Mouse (Mus musculus) hindbrain, embryonic 10.5 days (tissue): ENCODE measurements around the gene Pde6b. TPM values are rescaled to one million over a fixed set of nuclear protein-coding genes. Genes with fewer than 3 reads are reported as not detected.
A peak's percentile ranks its signal among the peaks of the same experiment; 100 is the strongest.

Experiments used
- DNase-seq: peaks from one replicate; pipeline ENCODE4 v3.0.0-alpha.2; 2017; ENCODE audit warnings: low spot score
- H3K27ac ChIP-seq: fragments of 300-500 bp; sonication (generic); 2 replicates; pipeline ENCODE4 v1.5.1; 2016; ENCODE audit warnings: mild to moderate bottlenecking, moderate library complexity
- H3K27me3 ChIP-seq: fragments of 300-500 bp; sonication (generic); 2 replicates; pipeline ENCODE4 v1.6.1; 2016; ENCODE audit warnings: mild to moderate bottlenecking; ENCODE audit not compliant: poor library complexity, insufficient read depth, severe bottlenecking
- H3K36me3 ChIP-seq: fragments of 300-500 bp; sonication (generic); 2 replicates; pipeline ENCODE4 v1.6.1; 2016; ENCODE audit warnings: mild to moderate bottlenecking, moderate library complexity
- H3K4me1 ChIP-seq: fragments of 300-500 bp; sonication (generic); replicated peaks from 2 replicates; pipeline ENCODE4 v1.6.1; 2016; ENCODE audit warnings: mild to moderate bottlenecking
- H3K4me3 ChIP-seq: fragments of 300-500 bp; sonication (generic); 2 replicates; pipeline ENCODE4 v1.5.1; 2016; ENCODE audit warnings: mild to moderate bottlenecking, moderate library complexity
- H3K9me3 ChIP-seq: fragments of 300-500 bp; sonication (generic); 2 replicates; pipeline ENCODE4 v1.6.1; 2016; ENCODE audit warnings: mild to moderate bottlenecking, moderate library complexity
- WGBS: fragments of 180-500 bp; shearing (Covaris S2); methylation state at CpG from one replicate; pipeline ENCODE4 v1.1.7; 2016; 5-methylcytosine and 5-hydroxymethylcytosine counted together
- polyA plus RNA-seq: library from polyadenylated mRNA; unstranded; fragments of >200 nt; fragmentation: Nextera tagmentation; extraction: Ambion mirVana; gene quantifications from 2 replicates; pipeline ENCODE4 v1.2.1, GENCODE M21; 2016

Pde6b gene
- polyA plus RNA-seq, 1 experiment from 2014 or later, result 0.25 TPM

GRCm38 (mm10) chr5:108414711-108415110, 26.5 kb downstream of the Pde6b start:
- Histone ChIP-seq H3K36me3 (no peaks in the 10 kb centered on the region), H3K9me3 (no peaks in the 10 kb centered on the region), H3K4me3 (no peak overlapping the region), H3K4me1 (no peaks in the 10 kb centered on the region), H3K27ac (no peak overlapping the region), H3K27me3 (no peaks in the 10 kb centered on the region)
- WGBS, result 69% methylated on average over 2 of the region's 2 CpGs
- DNase-seq, result no peak

- Histone ChIP-seq H3K27ac (no peak overlapping the region), H3K27me3 (no peaks in the 10 kb centered on the region), H3K4me1 (no peaks in the 10 kb centered on the region), H3K4me3 (no peak overlapping the region), H3K9me3 (no peaks in the 10 kb centered on the region), H3K36me3 (no peaks in the 10 kb centered on the region)
- WGBS, result 81% methylated on average over 3 of the region's 3 CpGs
- no peak for DNase-seq
These were observed 34.5 kb downstream of the Pde6b start for GRCm38 (mm10) chr5:108422741-108423140.

DNA sequence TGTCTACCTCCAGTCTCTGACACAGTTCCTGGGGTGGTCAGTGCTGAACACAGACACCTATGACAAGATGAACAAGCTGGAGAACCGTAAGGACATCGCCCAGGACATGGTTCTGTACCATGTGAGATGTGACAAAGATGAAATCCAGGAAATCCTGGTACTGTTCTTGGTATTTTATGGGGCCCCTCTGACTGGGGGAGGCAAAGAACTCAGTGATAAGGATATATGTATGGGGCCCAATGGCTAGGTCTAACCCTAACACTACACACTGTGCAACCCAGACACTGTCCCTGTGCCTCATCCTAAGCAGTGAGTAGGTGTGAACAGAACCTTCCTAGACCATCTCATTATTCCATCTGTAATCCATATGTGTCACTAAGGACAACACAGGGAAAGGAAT, 35.2 kb downstream of the Pde6b start:
- H3K4me1 ChIP-seq, result no peaks in the 10 kb centered on the region
- H3K9me3 ChIP-seq, result no peaks in the 10 kb centered on the region
- H3K4me3 ChIP-seq, result no peak overlapping the region
- no peaks in the 10 kb centered on the region for H3K27me3 ChIP-seq
- WGBS, result 92% methylated on average over 2 of the region's 2 CpGs
- no peak for DNase-seq
- H3K36me3 ChIP-seq, result 0 out of 2 replicates have a peak, but pooled peaks cover 2% of the 10 kb centered on the region
- no peak overlapping the region for H3K27ac ChIP-seq

GRCm38 (mm10) chr5:108427186-108427585, 39.0 kb downstream of the Pde6b start:
- H3K36me3 ChIP-seq, result peaks cover 34% of the 10 kb centered on the region
- H3K4me3 ChIP-seq, result no peak overlapping the region
- DNase-seq, result peak; percentile 41
- 59% methylated on average over 1 of the region's 1 CpGs for WGBS
- H3K4me1 ChIP-seq, result no peaks in the 10 kb centered on the region
- no peaks in the 10 kb centered on the region for H3K27me3 ChIP-seq
- H3K9me3 ChIP-seq, result no peaks in the 10 kb centered on the region
- H3K27ac ChIP-seq, result no peak overlapping the region

- no peak for DNase-seq
- Histone ChIP-seq H3K4me3 (no peak overlapping the region), H3K4me1 (peaks cover 18% of the 10 kb centered on the region), H3K27ac (no peak overlapping the region), H3K27me3 (no peaks in the 10 kb centered on the region), H3K9me3 (no peaks in the 10 kb centered on the region), H3K36me3 (peaks cover 43% of the 10 kb centered on the region)
- WGBS, result 93% methylated on average over 6 of the region's 6 CpGs
These were observed 43.0 kb downstream of the Pde6b start for GRCm38 (mm10) chr5:108431196-108431595.

- Histone ChIP-seq H3K4me1 (peaks cover 18% of the 10 kb centered on the region), H3K27ac (peak within 1 kb of the TSS; percentile 92), H3K27me3 (no peaks in the 10 kb centered on the region), H3K9me3 (no peaks in the 10 kb centered on the region), H3K36me3 (peaks cover 36% of the 10 kb centered on the region), H3K4me3 (peak within 1 kb of the TSS; percentile 98)
- peak; percentile 91 for DNase-seq
- WGBS, result 1% methylated on average over 42 of the region's 42 CpGs
These were observed 45.8 kb downstream of the Pde6b start, which contains the start of gene Atp5k for GRCm38 (mm10) chr5:108433804-108434587. TSS of gene Atp5k (minus strand) at chr5:108434448.

GRCm38 (mm10) chr5:108436101-108436500, 47.9 kb downstream of the Pde6b start:
- Histone ChIP-seq H3K4me3 (no peak overlapping the region), H3K27me3 (no peaks in the 10 kb centered on the region), H3K4me1 (peaks cover 18% of the 10 kb centered on the region), H3K9me3 (no peaks in the 10 kb centered on the region), H3K36me3 (peaks cover 18% of the 10 kb centered on the region), H3K27ac (no peak overlapping the region)
- WGBS, result 77% methylated on average over 2 of the region's 2 CpGs
- DNase-seq, result no peak

GRCm38 (mm10) chr5:108446973-108447372, 58.8 kb downstream of the Pde6b start:
- Histone ChIP-seq H3K4me3 (no peak overlapping the region), H3K36me3 (no peaks in the 10 kb centered on the region), H3K27me3 (peaks cover 26% of the 10 kb centered on the region), H3K9me3 (no peaks in the 10 kb centered on the region), H3K4me1 (peaks cover 20% of the 10 kb centered on the region), H3K27ac (no peak overlapping the region)
- DNase-seq, result no peak
- WGBS, result 83% methylated on average over 3 of the region's 3 CpGs

GRCm38 (mm10) chr5:108447857-108448256, 59.7 kb downstream of the Pde6b start:
- 87% methylated on average over 7 of the region's 7 CpGs for WGBS

DNA sequence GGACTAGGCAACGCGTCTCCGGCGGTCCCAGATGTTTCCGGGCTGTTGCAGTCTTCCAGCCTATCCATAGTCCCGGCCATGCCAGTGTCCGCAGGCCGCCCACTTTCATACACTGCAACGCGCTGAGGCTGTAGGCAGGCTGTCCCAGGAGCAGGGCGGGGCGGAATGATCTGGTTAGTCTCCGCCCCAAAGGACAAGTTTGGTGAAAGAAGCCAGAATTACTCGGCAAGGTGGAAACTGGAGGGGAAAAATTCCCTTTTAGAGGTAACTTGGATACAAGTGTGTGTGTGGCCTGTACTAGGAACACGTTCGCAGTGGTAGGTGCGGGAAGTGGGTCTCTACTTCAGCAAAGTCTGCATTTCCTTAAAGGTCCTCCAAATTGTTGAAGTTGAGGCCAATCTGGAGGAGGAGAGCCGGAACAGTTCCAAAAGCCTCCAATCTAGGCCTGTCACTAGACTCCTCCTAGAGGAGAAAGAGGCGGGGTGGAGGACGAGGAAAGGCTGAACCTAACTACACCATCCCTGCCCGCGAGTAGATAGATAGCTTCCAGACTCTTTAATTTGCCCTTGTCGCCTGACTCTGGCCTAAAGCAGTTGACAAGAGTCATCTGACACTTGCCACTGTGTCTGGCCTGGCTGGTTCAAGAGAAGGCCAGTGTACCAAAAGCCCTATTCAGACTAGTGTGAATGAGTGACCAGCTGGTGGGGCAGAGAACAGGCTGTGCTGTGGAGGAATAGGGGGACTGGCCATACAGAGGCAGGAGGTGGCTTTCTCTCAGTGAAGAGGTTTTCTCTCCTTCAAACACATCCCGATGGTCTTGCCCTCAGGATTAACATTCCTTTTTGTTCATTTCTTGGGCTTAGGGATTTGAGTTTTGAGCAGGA, 60.8 kb downstream of the Pde6b start, which contains the start of gene Mfsd7a:
Gene Mfsd7a (minus strand): TSS at position 107 of the 884 bp plus-strand sequence.
- H3K27ac ChIP-seq, result peak within 1 kb of the TSS; percentile 17; the same call in 1 of the 2 replicates

More at GRCm38 (mm10) chr5:108447857-108448256, 59.7 kb downstream of the Pde6b start:
- Histone ChIP-seq H3K27ac (no peak overlapping the region), H3K36me3 (no peaks in the 10 kb centered on the region), H3K9me3 (no peaks in the 10 kb centered on the region), H3K4me1 (peaks cover 20% of the 10 kb centered on the region), H3K4me3 (peak overlapping the region; percentile 48; the same call in 1 of the 2 replicates), H3K27me3 (peaks cover 26% of the 10 kb centered on the region)
- DNase-seq, result no peak

GRCm38 (mm10) chr5:108450837-108451540, 62.8 kb downstream of the Pde6b start:
- H3K9me3 ChIP-seq, result no peaks in the 10 kb centered on the region
- no peak overlapping the region for H3K27ac ChIP-seq
- WGBS, result 81% methylated on average over 8 of the region's 8 CpGs
- peaks cover 26% of the 10 kb centered on the region for H3K27me3 ChIP-seq
- H3K4me3 ChIP-seq, result no peak overlapping the region
- DNase-seq, result no peak
- no peaks in the 10 kb centered on the region for H3K36me3 ChIP-seq
- peaks cover 20% of the 10 kb centered on the region for H3K4me1 ChIP-seq

More for the DNA sequence above, 60.8 kb downstream of the Pde6b start, which contains the start of gene Mfsd7a:
- H3K4me3 ChIP-seq, result peak within 1 kb of the TSS; percentile 48
- peak; percentile 63 for DNase-seq
- H3K4me1 ChIP-seq, result peaks cover 20% of the 10 kb centered on the region
- peaks cover 26% of the 10 kb centered on the region for H3K27me3 ChIP-seq
- H3K9me3 ChIP-seq, result no peaks in the 10 kb centered on the region
- H3K36me3 ChIP-seq, result no peaks in the 10 kb centered on the region
- WGBS, result 15% methylated on average over 24 of the region's 24 CpGs

- H3K27ac ChIP-seq, result no peak overlapping the region
- WGBS, result 82% methylated on average over 1 of the region's 1 CpGs
- H3K9me3 ChIP-seq, result no peaks in the 10 kb centered on the region
- H3K36me3 ChIP-seq, result no peaks in the 10 kb centered on the region
- peaks cover 24% of the 10 kb centered on the region for H3K27me3 ChIP-seq
- no peak overlapping the region for H3K4me3 ChIP-seq
- peaks cover 20% of the 10 kb centered on the region for H3K4me1 ChIP-seq
- no peak for DNase-seq
These were observed 63.4 kb downstream of the Pde6b start for GRCm38 (mm10) chr5:108451611-108452010.
